Mouse (Mus musculus) heart, embryonic 14.5 days (tissue): ENCODE measurements around the gene Fignl1. TPM values are rescaled to one million over a fixed set of nuclear protein-coding genes. Genes with fewer than 3 reads are reported as not detected.

Experiments
- ATAC-seq: fragments of 200-750 bp; cut with Nextera tagmentation; 2 replicates; pipeline ENCODE4 v1.8.0; 2017; ENCODE audit warnings: low read depth, moderate TSS enrichment; ENCODE audit not compliant: insufficient number of reproducible peaks, insufficient read depth, low FRiP score
- H3K27ac ChIP-seq, 2 experiments: fragments of 200-500 bp in 1 of 2; fragments of 300-500 bp in 1 of 2; sonication (generic) in 1 of 2; replicated peaks in 1 of 2; 2 replicates each; pipeline ENCODE4 v1.5.1; 2012 to 2014; ENCODE audit warnings: low read depth in 2 of 2, low read length in 2 of 2, control low read depth in 1 of 2, mild to moderate bottlenecking in 1 of 2, mixed read lengths in 1 of 2; ENCODE audit not compliant: control insufficient read depth in 1 of 2, insufficient read depth in 1 of 2
- H3K27me3 ChIP-seq: fragments of 300-500 bp; sonication (generic); 2 replicates; pipeline ENCODE4 v1.6.1; 2014; ENCODE audit warnings: mild to moderate bottlenecking, low read length, control low read depth; ENCODE audit not compliant: control insufficient read depth, insufficient read depth
- H3K36me3 ChIP-seq: fragments of 300-500 bp; sonication (generic); 2 replicates; pipeline ENCODE4 v1.6.1; 2014; ENCODE audit warnings: mild to moderate bottlenecking, control low read depth, low read length, mixed read lengths; ENCODE audit not compliant: control insufficient read depth, insufficient read depth
- H3K4me1 ChIP-seq, 2 experiments: fragments of 200-500 bp in 1 of 2; fragments of 300-500 bp in 1 of 2; sonication (generic) in 1 of 2; 2 replicates each; pipeline ENCODE4 v1.6.1; 2012 to 2014; ENCODE audit warnings: low read length in 2 of 2, control low read depth in 1 of 2, mixed read lengths in 1 of 2; ENCODE audit not compliant: control insufficient read depth in 2 of 2, insufficient read depth in 2 of 2
- H3K4me2 ChIP-seq: fragments of 300-500 bp; sonication (generic); 2 replicates; pipeline ENCODE4 v1.6.1; 2014; ENCODE audit warnings: mild to moderate bottlenecking, low read length
- H3K4me3 ChIP-seq, 2 experiments: fragments of 200-500 bp in 1 of 2; fragments of 300-500 bp in 1 of 2; sonication (generic) in 1 of 2; 2 replicates each; pipeline ENCODE4 v1.5.1; 2012 to 2014; ENCODE audit warnings: low read length in 2 of 2, mild to moderate bottlenecking in 2 of 2, control low read depth in 1 of 2, low read depth in 1 of 2, moderate library complexity in 1 of 2; ENCODE audit not compliant: control insufficient read depth in 1 of 2, insufficient read depth in 1 of 2
- H3K9ac ChIP-seq: fragments of 300-500 bp; sonication (generic); 2 replicates; pipeline ENCODE4 v1.6.1; 2014; ENCODE audit warnings: mild to moderate bottlenecking, low read length
- H3K9me3 ChIP-seq: fragments of 300-500 bp; sonication (generic); 2 replicates; pipeline ENCODE4 v1.6.1; 2016; ENCODE audit warnings: low read length, control low read depth; ENCODE audit not compliant: control insufficient read depth
- WGBS: fragments of 180-500 bp; shearing (Covaris S2); extraction: QIAGEN DNeasy Blood & Tissue Kit; methylation state at CpG from one replicate; pipeline ENCODE4 v1.1.7; 2014; 5-methylcytosine and 5-hydroxymethylcytosine counted together
- polyA plus RNA-seq: library from polyadenylated mRNA; unstranded; fragments of >200 nt; fragmentation: Nextera tagmentation; extraction: Ambion mirVana; gene quantifications from 2 replicates; pipeline ENCODE4 v1.2.1, GENCODE M21; 2014

Gene Fignl1
- polyA plus RNA-seq, 1 experiment from 2014 or later = 49.6 TPM

DNA sequence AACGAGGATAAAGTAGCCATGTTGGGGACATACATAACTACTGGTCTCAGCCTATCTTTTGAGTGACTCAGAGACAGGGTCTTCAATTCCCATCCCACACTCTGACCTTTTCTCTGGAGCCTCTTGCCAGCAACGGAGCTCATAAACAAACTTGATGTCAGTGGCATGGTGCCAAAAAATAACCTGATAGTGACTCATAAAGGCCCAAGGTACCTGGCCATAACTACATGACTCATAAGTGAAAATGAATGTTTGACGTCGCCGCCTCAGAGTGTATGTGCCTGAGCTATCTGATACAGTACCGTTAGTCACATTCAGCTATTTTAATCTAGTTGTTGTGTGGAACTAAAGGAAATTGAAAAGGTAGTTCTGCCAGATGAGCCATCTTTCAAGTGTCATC is 16.9 kb upstream of the Fignl1 start:
- Histone ChIP-seq H3K9me3 (no peaks in the 10 kb centered on the region), H3K36me3 (no peaks in the 10 kb centered on the region), H3K4me3 (no peak overlapping the region), H3K27ac (peak overlapping the region; percentile 93 to 94), H3K27me3 (no peaks in the 10 kb centered on the region), H3K4me1 (peaks cover 56 to 87% of the 10 kb centered on the region in 2 experiments), H3K9ac (peak overlapping the region; percentile 62; the same call in 1 of the 2 replicates), H3K4me2 (no peak overlapping the region)
- ATAC-seq = no peak
- 48% methylated on average over 6 of the region's 6 CpGs for WGBS

DNA sequence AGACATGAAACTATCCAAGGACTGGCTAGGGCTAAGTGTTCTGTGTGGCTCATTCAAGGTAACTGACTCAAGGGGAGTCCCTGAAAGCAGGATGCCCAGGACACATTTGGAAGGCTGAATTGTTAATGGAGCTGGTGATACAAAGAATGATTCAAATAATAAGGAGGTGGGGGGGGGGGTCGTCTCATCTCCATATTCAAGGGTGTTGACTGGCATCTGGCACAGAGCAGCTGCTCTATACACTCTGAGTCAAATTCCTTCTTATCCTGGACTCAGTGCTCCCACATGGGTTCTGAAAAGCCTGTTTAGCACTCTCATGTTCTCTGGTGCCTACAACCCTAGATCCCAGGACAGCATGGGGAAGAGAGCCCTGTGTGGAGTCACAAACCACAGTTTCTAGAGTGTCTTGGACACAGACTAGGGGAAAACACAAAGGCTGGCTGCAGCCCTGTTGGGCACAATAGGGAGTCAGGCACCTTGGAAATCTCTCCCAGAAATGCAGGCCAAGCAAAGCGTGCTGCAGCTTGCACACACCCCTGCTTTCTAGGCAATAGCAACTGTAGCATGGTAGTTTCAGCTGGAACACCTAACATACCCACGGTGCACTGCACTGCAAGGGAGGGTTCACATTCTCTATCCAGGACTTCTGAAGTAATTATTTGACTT is 16.3 kb upstream of the Fignl1 start:
- Histone ChIP-seq H3K27ac (peak overlapping the region; percentile 93 to 94), H3K4me3 (no peak overlapping the region), H3K9ac (peak overlapping the region; percentile 62), H3K4me2 (no peak overlapping the region), H3K9me3 (no peaks in the 10 kb centered on the region), H3K4me1 (peaks cover 59 to 86% of the 10 kb centered on the region in 2 experiments), H3K27me3 (no peaks in the 10 kb centered on the region), H3K36me3 (no peaks in the 10 kb centered on the region)
- WGBS = 43% methylated on average over 3 of the region's 3 CpGs
- no peak for ATAC-seq

DNA sequence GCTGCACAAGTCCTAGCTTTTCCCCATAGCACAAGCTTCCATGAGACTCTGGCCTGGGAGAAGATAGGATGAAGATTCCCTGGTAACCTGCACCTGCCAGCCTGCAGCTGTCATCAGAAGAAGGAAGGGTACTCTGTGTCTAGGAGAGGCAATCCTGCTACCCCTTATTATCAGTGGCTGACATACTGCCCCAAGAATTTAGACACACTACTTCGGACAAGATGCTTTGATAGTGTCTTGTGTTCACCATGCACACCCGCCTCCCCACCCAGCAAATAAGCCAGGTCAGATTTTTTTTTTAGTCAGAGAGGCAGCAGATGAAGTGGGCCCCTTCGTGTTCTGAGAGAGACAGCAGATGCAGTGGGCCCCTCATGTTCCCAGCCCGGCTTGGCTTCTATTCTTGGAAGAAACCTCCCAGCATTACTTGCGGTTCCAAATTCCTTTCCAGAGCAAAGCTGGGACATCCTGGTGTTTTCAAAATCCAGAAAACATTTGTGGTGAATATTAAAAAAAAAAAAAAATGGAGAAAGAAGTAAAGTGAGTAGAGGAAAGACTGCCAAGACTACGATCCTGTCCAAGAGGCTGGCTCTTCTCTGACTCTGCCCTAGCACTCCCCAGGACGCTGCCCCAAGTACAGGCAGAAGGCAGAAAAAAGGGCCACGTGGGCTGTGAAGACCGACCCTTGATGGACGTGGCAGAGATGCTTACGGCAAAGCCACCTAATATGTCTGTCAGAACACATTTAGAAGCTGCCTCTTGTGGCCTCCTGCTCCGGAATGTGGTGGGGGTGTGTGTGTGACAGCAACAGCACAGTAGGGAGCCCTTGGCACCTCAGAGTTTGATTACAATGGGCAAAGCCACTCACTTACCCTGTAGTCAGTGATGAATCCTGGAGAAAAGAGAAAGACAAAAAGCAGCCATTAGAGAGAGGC is 15.5 kb upstream of the Fignl1 start:
- ATAC-seq = peak; percentile 37
- H3K4me3 ChIP-seq = no peak overlapping the region
- H3K9ac ChIP-seq = peak overlapping the region; percentile 70
- peaks cover 54 to 79% of the 10 kb centered on the region in 2 experiments for H3K4me1 ChIP-seq
- H3K36me3 ChIP-seq = no peaks in the 10 kb centered on the region
- no peaks in the 10 kb centered on the region for H3K9me3 ChIP-seq
- no peaks in the 10 kb centered on the region for H3K27me3 ChIP-seq
- H3K27ac ChIP-seq = peak overlapping the region; percentile 93 to 94
- 0 out of 2 replicates have a peak overlapping the region, but pooled peaks have one; percentile 4 for H3K4me2 ChIP-seq
- 14% methylated on average over 12 of the region's 12 CpGs for WGBS

DNA sequence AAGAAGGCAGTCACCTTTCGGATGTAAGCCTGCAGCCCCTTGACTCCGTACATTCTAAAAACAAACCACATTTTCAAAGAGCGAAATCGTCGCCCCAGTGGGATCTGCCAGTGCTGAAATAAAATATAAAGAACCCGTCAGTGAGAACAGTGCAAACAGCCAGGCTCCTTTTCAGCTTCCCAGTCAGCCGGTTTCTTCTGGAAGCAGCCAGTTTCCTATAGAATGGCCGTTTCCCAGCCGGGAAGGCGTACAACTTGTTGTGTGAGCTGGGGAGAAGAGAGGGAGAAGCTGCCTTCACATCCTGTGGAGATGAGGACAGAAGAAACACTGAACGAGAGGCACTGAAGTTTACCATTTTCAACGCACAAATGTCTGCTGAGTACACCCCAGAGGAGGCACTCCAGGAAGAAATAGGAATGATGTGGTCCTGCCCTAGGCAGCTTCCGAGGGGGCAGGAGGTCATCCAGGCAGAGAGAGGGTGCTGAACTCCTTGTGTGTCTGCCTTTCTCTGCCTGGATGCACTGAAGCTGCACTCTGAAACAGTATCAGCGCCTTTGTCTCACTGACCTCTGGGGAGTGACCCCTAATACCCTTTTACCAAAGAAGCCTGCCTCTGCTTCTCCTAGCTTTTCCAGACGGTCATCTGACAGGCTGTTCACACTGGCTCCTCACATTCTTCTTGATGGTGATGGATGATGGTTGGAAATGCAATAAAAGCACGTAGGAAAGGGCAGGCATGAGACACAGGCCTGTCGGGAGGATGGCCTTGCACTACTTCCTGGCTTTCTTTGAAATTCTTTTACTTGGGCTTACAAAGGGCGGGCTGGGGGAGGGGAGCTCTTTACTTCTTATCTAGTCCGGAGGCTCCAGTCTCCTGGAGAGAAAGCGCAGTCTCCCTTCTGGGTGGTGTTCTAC is 13.7 kb upstream of the Fignl1 start:
- H3K4me3 ChIP-seq = no peak overlapping the region
- H3K4me1 ChIP-seq = peaks cover 42 to 63% of the 10 kb centered on the region in 2 experiments
- H3K9ac ChIP-seq = peak overlapping the region; percentile 70
- peak overlapping the region; percentile 91 to 94 for H3K27ac ChIP-seq
- 9% methylated on average over 20 of the region's 20 CpGs for WGBS
- ATAC-seq = peak; percentile 2; the same call in 1 of the 2 replicates
- H3K9me3 ChIP-seq = no peaks in the 10 kb centered on the region
- H3K27me3 ChIP-seq = no peaks in the 10 kb centered on the region
- H3K36me3 ChIP-seq = peaks cover 7% of the 10 kb centered on the region
- peak overlapping the region; percentile 16; the same call in 1 of the 2 replicates for H3K4me2 ChIP-seq

DNA sequence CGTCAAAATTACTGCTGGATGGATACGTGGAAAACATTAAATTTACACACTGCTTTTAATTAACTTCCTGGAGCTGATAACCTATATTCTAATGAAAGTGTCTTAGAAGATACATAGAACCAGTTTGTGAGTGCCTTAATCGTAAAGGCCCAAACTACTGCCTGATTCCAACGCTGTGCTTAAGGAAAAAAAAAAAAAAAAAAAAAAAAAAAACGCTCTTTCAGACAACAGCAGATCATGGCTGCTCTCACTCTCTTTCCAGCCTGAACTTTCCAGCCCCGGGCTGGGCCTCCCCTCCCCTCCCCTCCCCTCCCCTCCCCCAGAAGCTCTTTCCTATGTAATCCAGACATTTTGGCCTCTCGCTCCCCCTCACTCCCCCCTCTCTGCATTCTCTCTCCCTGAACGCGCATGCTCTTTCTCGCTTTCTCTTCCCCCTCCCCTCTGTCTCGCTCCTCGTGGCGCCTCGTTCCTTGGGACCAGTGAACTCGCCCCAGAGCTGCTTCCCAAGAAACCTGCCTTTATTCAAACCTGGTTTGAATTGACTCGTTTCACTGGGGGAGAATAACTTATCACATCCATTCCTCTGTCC is 12.7 kb upstream of the Fignl1 start:
- 10% methylated on average over 15 of the region's 16 CpGs for WGBS
- Histone ChIP-seq H3K36me3 (peaks cover 7% of the 10 kb centered on the region), H3K4me2 (peak overlapping the region; percentile 23; the same call in 1 of the 2 replicates), H3K4me1 (peaks cover 40 to 57% of the 10 kb centered on the region in 2 experiments), H3K4me3 (no peak overlapping the region), H3K27ac (peak overlapping the region; percentile 93 to 94), H3K9ac (peak overlapping the region; percentile 70), H3K27me3 (no peaks in the 10 kb centered on the region), H3K9me3 (no peaks in the 10 kb centered on the region)
- ATAC-seq = peak; percentile 68

DNA sequence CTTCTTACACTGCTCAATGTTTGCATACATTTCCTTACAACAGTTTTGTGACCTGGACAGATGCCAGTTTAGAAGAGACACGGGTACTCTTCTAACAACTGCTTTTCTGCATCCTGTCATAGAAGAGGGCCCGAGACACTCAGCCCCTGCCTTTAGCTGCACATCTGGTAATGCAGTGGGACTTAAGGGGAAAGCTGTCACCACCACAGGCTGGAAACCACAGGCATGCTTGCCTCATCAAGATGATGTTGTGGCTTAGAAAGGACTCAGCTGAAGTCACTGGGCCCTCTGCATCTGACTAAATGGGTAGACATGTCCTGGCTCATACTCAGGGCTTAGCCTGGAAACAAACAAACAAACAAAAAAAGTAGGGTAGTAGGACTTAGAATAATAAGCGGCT is 12.0 kb upstream of the Fignl1 start:
- Histone ChIP-seq H3K4me3 (no peak overlapping the region), H3K9me3 (no peaks in the 10 kb centered on the region), H3K9ac (peak overlapping the region; percentile 39; the same call in 1 of the 2 replicates), H3K4me2 (no peak overlapping the region), H3K27me3 (no peaks in the 10 kb centered on the region), H3K36me3 (peaks cover 7% of the 10 kb centered on the region), H3K27ac (peak overlapping the region; percentile 93 to 94), H3K4me1 (peaks cover 40 to 56% of the 10 kb centered on the region in 2 experiments)
- WGBS = 37% methylated on average over 3 of the region's 3 CpGs
- ATAC-seq = no peak
